Mouse (Mus musculus) heart, embryonic 16.5 days (tissue): Measurements from ENCODE around the gene Lime1. TPM values are rescaled to one million over a fixed set of nuclear protein-coding genes. Genes with fewer than 3 reads are reported as not detected.
A peak's percentile ranks its signal among the peaks of the same experiment; 100 is the strongest.

ENCODE experiments used
- ATAC-seq: fragments of 200-750 bp; cut with Nextera tagmentation; replicated peaks from 2 replicates; pipeline ENCODE4 v1.8.0; 2017; ENCODE audit warnings: moderate number of reproducible peaks; ENCODE audit not compliant: insufficient read depth, low FRiP score; ENCODE audit errors: extremely low read depth
- H3K27ac ChIP-seq: fragments of 300-500 bp; sonication (generic); 2 replicates; pipeline ENCODE4 v1.5.1; 2014; ENCODE audit warnings: mild to moderate bottlenecking, low read length, control low read depth, moderate library complexity
- H3K27me3 ChIP-seq: fragments of 300-500 bp; sonication (generic); 2 replicates; pipeline ENCODE4 v1.6.1; 2014; ENCODE audit warnings: low read length, mixed read lengths; ENCODE audit not compliant: control insufficient read depth, insufficient read depth
- H3K36me3 ChIP-seq: fragments of 300-500 bp; sonication (generic); 2 replicates; pipeline ENCODE4 v1.6.1; 2014; ENCODE audit not compliant: control insufficient read depth, insufficient read depth
- H3K4me1 ChIP-seq: fragments of 300-500 bp; sonication (generic); 2 replicates; pipeline ENCODE4 v1.6.1; 2014; ENCODE audit warnings: low read length, mixed read lengths; ENCODE audit not compliant: control insufficient read depth, insufficient read depth
- H3K4me2 ChIP-seq: fragments of 300-500 bp; sonication (generic); 2 replicates; pipeline ENCODE4 v1.6.1; 2014; ENCODE audit warnings: low read depth, mild to moderate bottlenecking, control low read depth, low read length
- H3K4me3 ChIP-seq: fragments of 300-500 bp; sonication (generic); 2 replicates; pipeline ENCODE4 v1.5.1; 2014; ENCODE audit warnings: mild to moderate bottlenecking, control low read depth, low read length
- H3K9ac ChIP-seq: fragments of 300-500 bp; sonication (generic); 2 replicates; pipeline ENCODE4 v1.6.1; 2014; ENCODE audit warnings: low read length, control low read depth
- H3K9me3 ChIP-seq: fragments of 300-500 bp; sonication (generic); replicated peaks from 2 replicates; pipeline ENCODE4 v1.6.1; 2016; ENCODE audit warnings: low read length; ENCODE audit not compliant: control insufficient read depth
- WGBS: fragments of 180-500 bp; shearing (Covaris S2); extraction: QIAGEN DNeasy Blood & Tissue Kit; methylation state at CpG from one replicate; pipeline ENCODE4 v1.1.7; 2014; 5-methylcytosine and 5-hydroxymethylcytosine counted together
- polyA plus RNA-seq: library from polyadenylated mRNA; unstranded; fragments of >200 nt; fragmentation: Nextera tagmentation; extraction: Ambion mirVana; gene quantifications from 2 replicates; pipeline ENCODE4 v1.2.1, GENCODE M21; 2015

Lime1 gene
- polyA plus RNA-seq, 1 experiment from 2014 or later: 15.6 TPM

GRCm38 (mm10) chr2:181384919-181385391, 5.1 kb downstream of the Lime1 start:
- H3K9me3 ChIP-seq: no peaks in the 10 kb centered on the region
- H3K27ac ChIP-seq: peak overlapping the region; percentile 71
- WGBS: 65% methylated on average over 4 of the region's 4 CpGs
- H3K27me3 ChIP-seq: no peaks in the 10 kb centered on the region
- H3K4me3 ChIP-seq: no peak overlapping the region
- peak; percentile 34 for ATAC-seq
- peaks cover 28% of the 10 kb centered on the region for H3K36me3 ChIP-seq
- no peak overlapping the region for H3K9ac ChIP-seq
- H3K4me1 ChIP-seq: peaks cover 10% of the 10 kb centered on the region
- H3K4me2 ChIP-seq: no peak overlapping the region

- Histone ChIP-seq H3K4me3 (no peak overlapping the region), H3K27me3 (no peaks in the 10 kb centered on the region), H3K36me3 (peaks cover 23% of the 10 kb centered on the region; the same call in 1 of the 2 replicates), H3K4me1 (peaks cover 10% of the 10 kb centered on the region), H3K9ac (no peak overlapping the region), H3K4me2 (no peak overlapping the region), H3K27ac (peak overlapping the region; percentile 71; the same call in 1 of the 2 replicates), H3K9me3 (no peaks in the 10 kb centered on the region)
- ATAC-seq: no peak
- 46% methylated on average over 3 of the region's 3 CpGs for WGBS
Observed at GRCm38 (mm10) chr2:181385885-181386284, 6.0 kb downstream of the Lime1 start.

GRCm38 (mm10) chr2:181386663-181387210, 6.9 kb downstream of the Lime1 start:
- WGBS: 88% methylated on average over 4 of the region's 4 CpGs
- Histone ChIP-seq H3K9me3 (no peaks in the 10 kb centered on the region), H3K27me3 (no peaks in the 10 kb centered on the region), H3K4me1 (peaks cover 10% of the 10 kb centered on the region), H3K4me3 (no peak overlapping the region), H3K9ac (no peak overlapping the region), H3K27ac (no peak overlapping the region), H3K4me2 (no peak overlapping the region), H3K36me3 (peaks cover 19% of the 10 kb centered on the region; the same call in 1 of the 2 replicates)
- no peak for ATAC-seq

- Histone ChIP-seq H3K27ac (no peak overlapping the region), H3K9me3 (no peaks in the 10 kb centered on the region), H3K9ac (no peak overlapping the region), H3K4me1 (peaks cover 8% of the 10 kb centered on the region), H3K4me2 (no peak overlapping the region), H3K4me3 (no peak overlapping the region), H3K36me3 (no peaks in the 10 kb centered on the region; the same call in 1 of the 2 replicates), H3K27me3 (no peaks in the 10 kb centered on the region)
- ATAC-seq: no peak
- 77% methylated on average over 4 of the region's 4 CpGs for WGBS
Observed at GRCm38 (mm10) chr2:181390136-181390870, 10.4 kb downstream of the Lime1 start.

- 85% methylated on average over 15 of the region's 15 CpGs for WGBS
- no peaks in the 10 kb centered on the region for H3K9me3 ChIP-seq
- no peaks in the 10 kb centered on the region for H3K27me3 ChIP-seq
- no peak overlapping the region for H3K27ac ChIP-seq
- H3K9ac ChIP-seq: no peak overlapping the region
- H3K4me1 ChIP-seq: peaks cover 2% of the 10 kb centered on the region; the same call in 1 of the 2 replicates
- H3K36me3 ChIP-seq: no peaks in the 10 kb centered on the region; the same call in 1 of the 2 replicates
- no peak overlapping the region for H3K4me3 ChIP-seq
- ATAC-seq: no peak
- H3K4me2 ChIP-seq: no peak overlapping the region
Observed at GRCm38 (mm10) chr2:181391022-181391421, 11.1 kb downstream of the Lime1 start.

- ATAC-seq: no peak
- Histone ChIP-seq H3K36me3 (no peaks in the 10 kb centered on the region; the same call in 1 of the 2 replicates), H3K27ac (no peak overlapping the region), H3K9me3 (no peaks in the 10 kb centered on the region), H3K27me3 (no peaks in the 10 kb centered on the region), H3K4me3 (no peak overlapping the region), H3K4me2 (no peak overlapping the region), H3K9ac (no peak overlapping the region), H3K4me1 (no peaks in the 10 kb centered on the region)
- 64% methylated on average over 2 of the region's 2 CpGs for WGBS
Observed at GRCm38 (mm10) chr2:181391541-181391940, 11.7 kb downstream of the Lime1 start.

GRCm38 (mm10) chr2:181392600-181393213, 12.8 kb downstream of the Lime1 start:
- Histone ChIP-seq H3K36me3 (no peaks in the 10 kb centered on the region), H3K9ac (no peak overlapping the region), H3K27ac (no peak overlapping the region), H3K4me1 (peaks cover 7% of the 10 kb centered on the region), H3K4me3 (no peak overlapping the region), H3K9me3 (no peaks in the 10 kb centered on the region), H3K4me2 (no peak overlapping the region), H3K27me3 (no peaks in the 10 kb centered on the region)
- 25% methylated on average over 4 of the region's 4 CpGs for WGBS
- ATAC-seq: peak; percentile 71; the same call in 1 of the 2 replicates

- Histone ChIP-seq H3K4me2 (no peak overlapping the region), H3K4me1 (peaks cover 10% of the 10 kb centered on the region), H3K4me3 (no peak overlapping the region), H3K9ac (no peak overlapping the region), H3K27me3 (no peaks in the 10 kb centered on the region), H3K36me3 (no peaks in the 10 kb centered on the region), H3K9me3 (no peaks in the 10 kb centered on the region), H3K27ac (no peak overlapping the region)
- no peak for ATAC-seq
- WGBS: 86% methylated on average over 3 of the region's 3 CpGs
Observed at GRCm38 (mm10) chr2:181394086-181394485, 14.2 kb downstream of the Lime1 start.
